Mouse (Mus musculus) heart, adult 2 months (tissue): ENCODE measurements around the gene B3gnt2.

Experiments used
- CTCF ChIP-seq: fragments of 200-600 bp; IDR thresholded peaks from 2 replicates; pipeline ENCODE4 v1.8.1; 2022; ENCODE audit warnings: antibody characterized with exemption, mild to moderate bottlenecking, moderate library complexity
- EP300 ChIP-seq: fragments of 200-500 bp; IDR thresholded peaks from 2 replicates; pipeline ENCODE4 v1.6.1; 2011; ENCODE audit warnings: low read depth, low read length, control low read depth; ENCODE audit not compliant: insufficient read depth
- POLR2A ChIP-seq: fragments of 200-500 bp; IDR thresholded peaks from 2 replicates; pipeline ENCODE4 v1.6.1; 2011; ENCODE audit warnings: mild to moderate bottlenecking, low read depth, low read length, control low read depth; ENCODE audit not compliant: insufficient read depth

GRCm38 (mm10) chr11:22897127-22897526, 36.4 kb upstream of the B3gnt2 start:
- TF ChIP-seq POLR2A (no peak), CTCF (no peak), EP300 (no peak)
